Mouse (Mus musculus) forebrain, postnatal 0 days (tissue): Measurements from ENCODE around the gene Fignl1. TPM values are rescaled to one million over a fixed set of nuclear protein-coding genes. Genes with fewer than 3 reads are reported as not detected.

Experiments
- ATAC-seq: fragments of 200-750 bp; cut with Nextera tagmentation; 2 replicates; pipeline ENCODE4 v1.8.0; 2017; ENCODE audit warnings: mild to moderate bottlenecking, moderate library complexity
- DNase-seq: peaks from one replicate; pipeline ENCODE4 v3.0.0-alpha.2; 2015
- H3K27ac ChIP-seq: fragments of 300-500 bp; sonication (generic); 2 replicates; pipeline ENCODE4 v1.5.1; 2014; ENCODE audit warnings: low read depth, mild to moderate bottlenecking, antibody characterized with exemption, low read length, moderate library complexity, mixed read lengths
- H3K27me3 ChIP-seq: fragments of 300-500 bp; sonication (generic); 2 replicates; pipeline ENCODE4 v1.6.1; 2014; ENCODE audit warnings: mild to moderate bottlenecking, low read length, mixed read lengths; ENCODE audit not compliant: insufficient read depth
- H3K36me3 ChIP-seq: fragments of 300-500 bp; sonication (generic); 2 replicates; pipeline ENCODE4 v1.6.1; 2014; ENCODE audit warnings: mild to moderate bottlenecking, moderate library complexity; ENCODE audit not compliant: insufficient read depth
- H3K4me1 ChIP-seq: fragments of 300-500 bp; sonication (generic); 2 replicates; pipeline ENCODE4 v1.6.1; 2014; ENCODE audit warnings: antibody characterized with exemption; ENCODE audit not compliant: insufficient read depth
- H3K4me2 ChIP-seq: fragments of 300-500 bp; sonication (generic); 2 replicates; pipeline ENCODE4 v1.6.1; 2014; ENCODE audit warnings: low read depth, mild to moderate bottlenecking, moderate library complexity
- H3K4me3 ChIP-seq: fragments of 300-500 bp; sonication (generic); 2 replicates; pipeline ENCODE4 v1.5.1; 2014; ENCODE audit warnings: low read depth, low read length, mixed read lengths
- H3K9ac ChIP-seq: fragments of 300-500 bp; sonication (generic); 2 replicates; pipeline ENCODE4 v1.6.1; 2014; ENCODE audit warnings: mild to moderate bottlenecking
- H3K9me3 ChIP-seq: fragments of 300-500 bp; sonication (generic); 2 replicates; pipeline ENCODE4 v1.6.1; 2016; ENCODE audit warnings: low read length
- CTCF ChIP-seq: sonication (generic); IDR thresholded peaks from 2 replicates; pipeline ENCODE4 v1.5.1; 2016; ENCODE audit warnings: antibody characterized with exemption, control low read depth, low read depth
- WGBS: fragments of 180-500 bp; shearing (Covaris S2); extraction: QIAGEN DNeasy Blood & Tissue Kit; methylation state at CpG from one replicate; pipeline ENCODE4 v1.1.7; 2014; 5-methylcytosine and 5-hydroxymethylcytosine counted together
- polyA plus RNA-seq: library from polyadenylated mRNA; unstranded; fragments of >200 nt; fragmentation: Nextera tagmentation; extraction: Ambion mirVana; gene quantifications from 2 replicates; pipeline ENCODE4 v1.2.1, GENCODE M21; 2015
- total RNA-seq: library from RNA; depleted of rRNA; stranded (reverse); fragments of >200 nt; gene quantifications from 2 replicates; pipeline ENCODE4 v1.2.3, GENCODE M21; 2014

Gene Fignl1
- total and polyA plus RNA-seq, 2 experiments from 2014 or later = 4.9 to 7.8 TPM

DNA sequence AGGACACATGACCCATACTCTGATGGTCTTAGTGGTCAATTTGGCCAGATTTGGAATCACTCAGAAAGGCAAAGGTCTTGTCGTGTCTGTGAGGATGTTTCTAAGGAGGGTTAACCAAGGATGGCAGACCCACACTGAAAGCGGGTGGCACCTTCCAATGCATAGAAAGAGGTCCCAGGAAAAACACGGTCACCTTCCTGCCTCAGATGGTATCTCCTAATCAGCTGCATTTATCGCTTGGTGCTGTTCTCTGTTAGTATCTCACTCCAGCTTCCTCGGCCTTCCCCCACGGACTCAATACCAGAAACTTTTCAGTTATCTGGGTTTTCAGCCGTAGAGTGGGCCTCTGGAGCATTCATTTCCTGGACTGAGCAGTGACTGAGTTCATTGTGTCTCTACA lies 31.1 kb upstream of the Fignl1 start:
- Histone ChIP-seq H3K4me1 (no peaks in the 10 kb centered on the region), H3K9ac (no peak overlapping the region), H3K27me3 (no peaks in the 10 kb centered on the region), H3K9me3 (no peaks in the 10 kb centered on the region), H3K4me3 (no peak overlapping the region), H3K27ac (no peak overlapping the region), H3K4me2 (no peak overlapping the region), H3K36me3 (no peaks in the 10 kb centered on the region)
- TF ChIP-seq CTCF = no peak
- WGBS = 91% methylated on average over 7 of the region's 7 CpGs
- ATAC-seq (no peak), DNase-seq (no peak)

- Histone ChIP-seq H3K27ac (no peak overlapping the region), H3K36me3 (no peaks in the 10 kb centered on the region), H3K4me2 (no peak overlapping the region), H3K27me3 (no peaks in the 10 kb centered on the region), H3K9ac (no peak overlapping the region), H3K9me3 (no peaks in the 10 kb centered on the region), H3K4me1 (no peaks in the 10 kb centered on the region), H3K4me3 (no peak overlapping the region)
- ATAC-seq (no peak), DNase-seq (no peak)
- 89% methylated on average over 5 of the region's 5 CpGs for WGBS
- no peak for TF ChIP-seq CTCF
Measured at GRCm38 (mm10) chr11:11837384-11837783, 28.6 kb upstream of the Fignl1 start.

DNA sequence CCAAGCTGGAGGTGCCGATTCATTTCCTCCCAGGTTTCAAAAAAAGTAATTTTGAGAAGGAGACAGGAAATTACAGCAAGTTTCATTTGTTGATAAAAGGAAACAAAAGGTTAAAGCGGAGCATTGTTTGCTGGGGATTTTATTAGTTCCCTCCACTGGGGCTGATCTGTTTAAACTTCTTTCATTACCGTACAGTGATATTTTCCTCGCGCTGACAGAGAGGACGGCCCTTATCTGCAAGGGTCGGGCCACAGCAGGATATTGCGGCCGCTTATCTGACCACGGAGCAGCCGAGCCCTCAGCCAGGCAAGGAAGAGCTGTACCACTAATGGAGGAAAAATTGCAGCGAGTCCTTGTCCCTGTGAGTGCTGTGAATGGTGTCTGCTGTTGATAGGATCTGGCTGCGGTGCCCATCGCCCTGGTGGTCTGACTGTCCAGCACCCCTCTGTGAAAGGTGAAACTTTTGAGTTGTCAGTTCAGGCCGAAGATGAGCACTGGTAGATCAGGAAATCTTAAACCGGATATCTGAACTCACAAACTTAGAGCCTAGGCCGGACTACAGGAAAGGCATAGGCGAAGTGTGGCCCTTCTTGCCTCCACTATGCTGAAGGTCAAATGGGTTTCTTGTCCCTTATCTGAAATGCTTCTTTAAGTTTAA lies 28.1 kb upstream of the Fignl1 start:
- Histone ChIP-seq H3K36me3 (no peaks in the 10 kb centered on the region), H3K27ac (no peak overlapping the region), H3K4me3 (no peak overlapping the region), H3K9me3 (no peaks in the 10 kb centered on the region), H3K9ac (no peak overlapping the region), H3K27me3 (no peaks in the 10 kb centered on the region), H3K4me2 (no peak overlapping the region), H3K4me1 (no peaks in the 10 kb centered on the region)
- DNase-seq (no peak), ATAC-seq (no peak)
- 57% methylated on average over 18 of the region's 18 CpGs for WGBS
- TF ChIP-seq CTCF = no peak

GRCm38 (mm10) chr11:11836262-11836661 lies 27.5 kb upstream of the Fignl1 start:
- DNase-seq (no peak), ATAC-seq (no peak)
- Histone ChIP-seq H3K4me3 (no peak overlapping the region), H3K4me1 (no peaks in the 10 kb centered on the region), H3K27ac (no peak overlapping the region), H3K9me3 (no peaks in the 10 kb centered on the region), H3K4me2 (no peak overlapping the region), H3K9ac (no peak overlapping the region), H3K27me3 (no peaks in the 10 kb centered on the region), H3K36me3 (no peaks in the 10 kb centered on the region)
- no peak for TF ChIP-seq CTCF
- 39% methylated on average over 8 of the region's 8 CpGs for WGBS

DNA sequence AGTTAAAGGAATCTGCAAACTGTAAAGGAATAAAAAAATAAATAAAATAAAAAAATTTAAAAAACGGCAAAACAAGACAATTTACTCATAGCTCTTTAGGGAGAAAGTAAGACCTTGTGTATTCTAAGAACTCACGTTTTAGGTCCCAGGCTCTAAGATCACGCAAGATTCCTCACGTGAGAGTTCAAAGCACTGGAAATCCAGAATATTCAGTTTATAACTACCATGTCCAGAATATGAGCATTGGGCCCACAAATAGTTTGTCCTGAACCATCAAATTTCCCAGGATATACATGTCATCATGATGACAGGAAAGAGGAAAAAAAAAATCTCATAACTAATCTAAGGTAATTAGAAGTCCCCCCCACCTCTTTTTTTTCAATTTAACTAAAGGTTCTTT lies 27.0 kb upstream of the Fignl1 start:
- no peak for DNase-seq
- H3K36me3 ChIP-seq = no peaks in the 10 kb centered on the region
- WGBS = 93% methylated on average over 4 of the region's 4 CpGs
- H3K4me1 ChIP-seq = no peaks in the 10 kb centered on the region
- ATAC-seq = no peak
- no peaks in the 10 kb centered on the region for H3K27me3 ChIP-seq
- no peak overlapping the region for H3K9ac ChIP-seq
- no peak overlapping the region for H3K4me2 ChIP-seq
- no peak overlapping the region for H3K27ac ChIP-seq
- no peak overlapping the region for H3K4me3 ChIP-seq
- no peak for TF ChIP-seq CTCF
- no peaks in the 10 kb centered on the region for H3K9me3 ChIP-seq

- H3K9me3 ChIP-seq = no peaks in the 10 kb centered on the region
- no peak for ATAC-seq
- H3K27me3 ChIP-seq = no peaks in the 10 kb centered on the region
- H3K27ac ChIP-seq = no peak overlapping the region
- no peaks in the 10 kb centered on the region for H3K36me3 ChIP-seq
- no peaks in the 10 kb centered on the region for H3K4me1 ChIP-seq
- TF ChIP-seq CTCF = no peak
- no peak overlapping the region for H3K4me3 ChIP-seq
- DNase-seq = no peak
- no peak overlapping the region for H3K9ac ChIP-seq
- no peak overlapping the region for H3K4me2 ChIP-seq
- 59% methylated on average over 6 of the region's 6 CpGs for WGBS
Measured at GRCm38 (mm10) chr11:11835361-11835760, 26.6 kb upstream of the Fignl1 start.

GRCm38 (mm10) chr11:11833100-11833499 lies 24.3 kb upstream of the Fignl1 start:
- no peaks in the 10 kb centered on the region for H3K36me3 ChIP-seq
- DNase-seq (no peak), ATAC-seq (no peak)
- H3K4me2 ChIP-seq = no peak overlapping the region
- H3K9me3 ChIP-seq = no peaks in the 10 kb centered on the region
- no peak overlapping the region for H3K27ac ChIP-seq
- no peak overlapping the region for H3K4me3 ChIP-seq
- H3K9ac ChIP-seq = no peak overlapping the region
- 0 out of 2 replicates have a peak, but pooled peaks cover 4% of the 10 kb centered on the region for H3K27me3 ChIP-seq
- 62% methylated on average over 8 of the region's 8 CpGs for WGBS
- TF ChIP-seq CTCF = no peak
- H3K4me1 ChIP-seq = no peaks in the 10 kb centered on the region
